Mouse (Mus musculus) fibroblast of lung, adult 2 months (primary cell): ENCODE results near the gene Tdrd12.
"Not testable (repeated sequence)": the region's sequence is repeated elsewhere in the genome, so short reads cannot be mapped to it uniquely, and the experiment has no call there.

ENCODE experiments used
- DNase-seq: peaks from one replicate; pipeline ENCODE4 v3.0.0-alpha.2; 2011; ENCODE audit warnings: low read depth

Gene Tdrd12

DNA sequence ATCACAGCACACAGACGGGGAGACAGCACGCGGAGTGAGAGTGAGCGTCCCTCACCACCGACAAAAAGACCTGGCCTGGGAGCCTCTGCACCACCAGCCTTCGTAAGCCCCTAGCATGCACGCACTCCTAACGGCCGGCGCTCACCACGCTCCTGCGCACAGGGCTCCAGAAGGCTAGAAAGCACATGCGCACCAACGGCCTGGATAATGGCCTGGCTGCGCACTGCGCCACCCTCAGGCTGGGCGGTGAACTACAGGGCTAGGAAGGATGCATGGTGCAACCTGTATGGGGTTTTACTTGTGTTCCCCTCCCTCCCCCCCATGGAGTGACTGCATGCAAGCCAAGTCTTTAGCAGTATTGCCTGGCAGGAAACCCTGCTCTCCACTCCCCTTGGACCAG lies at the start of gene Tdrd12:
Gene Tdrd12 (minus strand): TSS at position 184 of the 400 bp plus-strand sequence.
- DNase-seq, result no peak

DNA sequence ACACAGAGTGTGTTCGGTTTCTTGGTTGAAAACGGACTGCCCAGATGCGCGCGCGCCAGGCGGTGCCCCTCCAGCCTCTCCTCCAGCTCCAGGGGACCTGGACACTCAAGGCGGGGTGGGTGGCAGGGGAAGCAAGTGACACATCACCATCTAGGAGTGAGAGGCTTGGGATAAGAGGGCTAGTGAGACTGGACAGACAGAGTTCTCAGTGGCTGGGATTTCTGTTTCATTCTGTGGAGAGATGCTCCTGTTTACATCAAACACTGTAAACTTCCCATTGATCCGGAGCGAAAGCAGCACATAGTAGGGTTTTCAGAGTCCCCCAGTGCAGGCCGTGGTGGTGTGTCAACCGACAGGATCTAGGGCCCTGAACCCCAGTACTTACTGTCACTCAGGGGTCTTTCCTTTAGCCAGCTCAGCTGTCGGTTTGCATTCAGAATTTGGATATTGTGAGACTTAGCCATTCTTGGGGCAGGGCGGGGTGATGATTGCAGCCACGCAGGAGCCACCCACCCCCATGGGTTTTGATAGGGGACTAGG lies 49.4 kb upstream of the Tdrd12 start:
- no peak for DNase-seq

GRCm38 (mm10) chr7:35586055-35586905 lies 48.7 kb upstream of the Tdrd12 start, which contains the start of gene Ankrd27:
TSS of gene Ankrd27 (plus strand) at chr7:35586244.
- DNase-seq, result peak; percentile 94

- DNase-seq, result no peak
Measured at GRCm38 (mm10) chr7:35585191-35586054, 47.9 kb upstream of the Tdrd12 start, which contains the start of gene Rgs9bp. TSS of gene Rgs9bp (minus strand) at chr7:35585582.

- no peak for DNase-seq
Measured at GRCm38 (mm10) chr7:35584786-35585190, 47.2 kb upstream of the Tdrd12 start.

DNA sequence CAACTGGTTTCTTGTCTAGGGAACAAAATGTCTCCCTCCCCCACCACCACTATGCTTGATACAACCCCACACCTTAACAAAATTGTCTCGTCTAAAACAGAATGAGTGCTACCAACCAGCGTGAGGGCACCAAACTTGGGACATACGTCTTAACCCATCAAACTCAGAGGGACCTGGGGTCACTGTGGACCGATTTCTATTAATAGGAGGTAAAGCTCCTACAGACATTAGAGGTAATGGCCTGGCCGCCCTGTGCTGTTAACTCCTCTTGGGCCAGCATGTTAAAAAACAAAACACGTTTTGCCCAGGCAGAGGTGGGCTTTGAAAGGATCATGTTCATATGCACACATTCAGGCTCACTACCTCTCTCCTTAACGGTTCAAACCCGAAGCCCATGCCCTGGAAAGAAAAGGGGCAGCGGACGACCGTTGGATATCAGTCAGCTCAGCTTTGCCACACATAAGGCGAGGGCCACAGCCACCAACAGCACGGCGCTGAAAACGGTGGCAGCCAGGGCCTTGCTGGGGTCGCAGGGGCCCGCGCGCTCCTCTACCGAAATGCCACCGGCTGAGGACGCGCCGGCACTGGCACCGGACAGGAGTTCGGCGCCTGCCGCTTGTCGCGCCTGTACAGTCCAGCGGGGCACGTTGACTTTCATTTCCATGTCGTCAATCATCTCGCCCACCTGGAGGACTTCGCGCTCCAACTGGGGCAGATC lies 46.7 kb upstream of the Tdrd12 start:
- DNase-seq, result no peak

- no peak for DNase-seq
Measured at GRCm38 (mm10) chr7:35583476-35584025, 46.0 kb upstream of the Tdrd12 start.

DNA sequence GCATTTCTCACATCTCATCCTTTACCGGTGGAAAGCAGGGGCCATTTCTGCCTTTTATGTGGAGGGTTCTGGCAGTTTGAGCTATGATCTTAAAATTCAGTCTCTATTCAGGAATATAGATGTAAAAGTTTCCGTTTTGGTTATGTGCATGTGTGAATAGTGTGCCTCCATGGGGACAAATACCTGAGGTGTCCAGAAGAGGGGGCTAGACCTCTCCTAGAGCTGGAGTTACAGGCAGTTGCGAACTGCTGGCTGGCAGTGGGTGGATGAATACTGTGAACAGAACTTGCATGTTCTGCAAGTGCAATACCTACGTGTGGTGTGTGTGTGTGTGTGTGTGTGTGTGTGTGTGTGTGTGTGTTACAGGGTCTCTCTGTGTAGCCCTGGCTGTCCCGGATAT lies 45.2 kb upstream of the Tdrd12 start:
- no peak for DNase-seq

- no peak for DNase-seq
Measured at GRCm38 (mm10) chr7:35579849-35580248, 42.3 kb upstream of the Tdrd12 start.

- not testable (repeated sequence) for DNase-seq
Measured at GRCm38 (mm10) chr7:35570883-35571282, 33.3 kb upstream of the Tdrd12 start.

DNA sequence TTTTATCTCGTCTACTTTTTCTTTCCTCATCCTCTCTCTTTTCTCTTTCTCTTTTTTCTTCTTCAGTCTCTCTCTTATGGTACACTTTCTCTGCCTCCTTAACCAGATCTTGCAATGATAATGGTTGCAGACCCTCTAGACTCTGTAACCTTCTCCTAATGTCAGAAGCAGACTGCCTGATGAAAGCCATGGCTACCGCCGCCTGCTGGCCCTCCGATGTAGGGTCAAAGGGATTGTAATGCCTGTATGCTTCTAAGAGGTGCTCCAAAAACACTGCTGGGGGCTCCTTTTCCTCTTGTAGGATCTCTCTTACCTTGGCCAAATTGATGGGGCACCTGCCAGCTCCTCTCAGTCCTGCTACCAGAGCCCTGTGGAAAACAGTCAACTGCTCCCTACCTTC lies 32.2 kb upstream of the Tdrd12 start:
- DNase-seq, result not testable (repeated sequence)

DNA sequence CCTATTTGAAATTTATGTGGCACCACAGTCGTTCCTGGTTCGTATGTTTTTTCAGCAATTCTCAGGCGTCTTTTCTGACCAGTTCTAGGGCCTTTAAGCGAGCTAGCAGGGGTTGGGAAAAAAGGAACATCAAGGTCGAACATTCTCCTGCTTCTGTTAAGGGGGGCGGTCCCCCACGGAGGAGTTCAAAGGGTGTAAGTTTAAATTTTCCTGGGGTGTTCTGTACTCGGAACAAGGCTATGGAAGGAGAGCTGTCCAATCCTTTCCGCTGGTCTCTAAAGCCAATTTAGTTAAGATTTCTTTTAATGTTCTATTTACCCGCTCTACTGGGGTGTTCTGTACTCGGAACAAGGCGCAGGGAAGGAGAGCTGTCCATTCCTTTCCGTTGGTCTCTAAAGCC lies 28.4 kb upstream of the Tdrd12 start:
- not testable (repeated sequence) for DNase-seq

GRCm38 (mm10) chr7:35564872-35565271 lies 27.3 kb upstream of the Tdrd12 start:
- DNase-seq, result not testable (repeated sequence)

DNA sequence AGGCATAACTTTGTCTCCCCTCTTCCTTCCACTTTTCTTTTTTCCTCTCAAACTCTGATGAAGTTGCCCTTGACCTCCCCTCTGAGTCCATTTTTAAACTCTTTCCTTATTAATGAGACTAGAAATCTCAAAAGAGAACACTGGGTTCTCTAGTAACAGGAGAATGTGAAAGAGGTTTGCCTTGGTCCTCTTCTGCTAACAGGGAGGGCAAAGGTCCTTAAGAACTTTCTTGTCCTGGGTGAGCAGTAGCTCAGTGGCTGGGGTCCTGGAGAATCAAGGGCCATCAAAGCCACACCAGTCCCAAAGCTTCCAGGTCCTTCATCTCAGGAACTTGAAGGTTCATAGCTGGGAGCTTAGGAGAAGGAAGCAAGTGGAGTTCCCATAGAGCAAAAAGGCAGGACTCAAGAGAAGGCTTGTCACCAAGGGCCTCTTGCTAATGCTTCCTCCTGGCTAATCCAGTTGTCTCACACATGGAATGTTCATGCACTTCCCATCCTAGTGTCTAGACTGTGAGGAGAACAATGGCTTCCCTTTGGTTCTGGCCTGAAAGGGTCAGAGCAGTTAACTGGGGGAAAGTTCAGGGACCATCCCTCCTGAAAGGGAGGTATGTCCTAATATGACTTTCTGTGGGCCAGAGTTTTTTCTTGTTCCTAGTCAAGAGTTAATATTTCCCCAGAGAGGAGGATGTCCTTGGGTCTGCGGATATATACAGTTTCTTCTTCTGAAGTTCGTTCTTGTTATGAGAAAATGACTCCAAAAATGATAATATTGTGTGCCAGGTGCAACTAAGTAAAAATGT lies 26.7 kb upstream of the Tdrd12 start:
- DNase-seq, result no peak

DNA sequence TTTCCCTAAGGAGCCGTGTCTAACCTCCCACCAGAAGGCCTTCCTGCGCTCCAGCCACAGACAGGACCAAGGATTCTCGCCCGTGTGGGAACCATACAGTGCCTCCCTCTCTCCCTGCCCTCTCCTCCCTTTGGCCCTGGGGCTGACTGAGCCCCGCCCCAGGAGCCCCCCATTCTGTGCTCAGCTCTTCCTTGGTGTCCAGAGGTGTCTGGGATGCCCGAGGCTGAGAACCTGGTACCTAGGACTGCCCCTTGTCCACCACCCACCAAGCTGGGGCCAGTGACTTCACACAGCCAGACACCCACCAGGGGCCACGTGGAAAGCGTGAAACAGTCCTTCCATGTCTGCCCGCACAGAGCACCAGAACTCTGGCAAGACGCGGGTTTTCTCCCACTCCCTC lies 25.5 kb upstream of the Tdrd12 start:
- no peak for DNase-seq

DNA sequence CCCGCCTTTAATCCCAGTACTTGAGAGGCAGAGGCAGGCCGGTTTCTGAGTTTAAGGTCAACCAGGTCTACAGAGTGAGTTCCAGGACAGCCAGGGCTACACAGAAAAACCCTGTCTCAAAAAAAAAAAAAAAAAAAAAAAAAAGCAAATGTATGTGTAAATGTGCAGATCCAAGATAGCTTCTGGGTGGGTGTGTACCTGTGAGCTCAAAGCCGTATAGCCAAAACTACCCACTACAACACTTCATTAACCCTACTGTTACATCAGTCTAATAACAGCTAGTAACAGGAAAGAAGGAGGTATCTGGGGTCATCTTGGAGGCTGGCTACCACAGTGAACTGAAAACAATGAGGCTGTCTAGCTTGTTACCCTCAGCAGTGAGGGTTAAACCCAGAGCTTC lies 22.3 kb upstream of the Tdrd12 start:
- no peak for DNase-seq

DNA sequence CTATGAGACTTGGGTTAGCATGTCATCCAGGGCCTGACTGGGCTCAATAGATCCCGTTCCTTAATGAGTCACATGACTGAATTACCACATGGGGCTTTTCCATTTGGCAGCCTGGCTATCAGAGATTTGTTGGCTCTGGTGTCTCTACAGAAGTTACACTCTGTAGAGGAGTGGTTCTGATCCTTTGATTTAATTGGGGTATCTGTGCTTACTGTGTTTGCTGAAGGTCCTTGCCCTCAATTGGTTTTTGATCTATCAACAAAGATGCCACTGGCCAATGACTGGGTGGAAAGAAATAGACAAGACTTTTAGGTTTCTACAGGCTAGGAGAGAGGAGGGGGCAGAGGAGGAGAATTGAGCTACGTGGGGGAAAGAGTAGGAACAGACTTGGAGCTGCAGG lies 21.1 kb upstream of the Tdrd12 start:
- DNase-seq, result no peak

GRCm38 (mm10) chr7:35557577-35557976 lies 20.0 kb upstream of the Tdrd12 start:
- no peak for DNase-seq

DNA sequence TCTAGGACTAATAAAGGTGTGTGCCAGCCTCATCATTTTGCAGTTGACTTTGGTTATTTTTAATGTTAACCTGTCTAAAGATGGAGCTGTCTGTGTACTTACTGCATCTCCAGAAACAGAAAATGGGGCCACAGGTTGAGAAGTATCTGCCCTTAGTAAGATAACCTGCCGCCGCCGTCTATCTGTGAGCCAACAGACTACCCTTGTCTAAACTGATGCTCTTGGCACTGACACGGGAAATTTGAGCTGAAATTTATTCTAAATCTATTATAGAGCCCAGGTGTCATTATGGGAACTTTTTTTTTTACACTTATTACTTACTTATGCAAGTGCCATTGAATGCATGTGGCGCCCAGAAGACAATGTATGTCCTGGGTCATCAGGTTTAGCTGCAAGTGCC lies 19.4 kb upstream of the Tdrd12 start:
- DNase-seq, result no peak

GRCm38 (mm10) chr7:35556205-35556603 lies 18.7 kb upstream of the Tdrd12 start, which contains the start of gene Nudt19:
TSS of gene Nudt19 (minus strand) at chr7:35556304.
- DNase-seq, result no peak
